In the genomic region with DNA sequence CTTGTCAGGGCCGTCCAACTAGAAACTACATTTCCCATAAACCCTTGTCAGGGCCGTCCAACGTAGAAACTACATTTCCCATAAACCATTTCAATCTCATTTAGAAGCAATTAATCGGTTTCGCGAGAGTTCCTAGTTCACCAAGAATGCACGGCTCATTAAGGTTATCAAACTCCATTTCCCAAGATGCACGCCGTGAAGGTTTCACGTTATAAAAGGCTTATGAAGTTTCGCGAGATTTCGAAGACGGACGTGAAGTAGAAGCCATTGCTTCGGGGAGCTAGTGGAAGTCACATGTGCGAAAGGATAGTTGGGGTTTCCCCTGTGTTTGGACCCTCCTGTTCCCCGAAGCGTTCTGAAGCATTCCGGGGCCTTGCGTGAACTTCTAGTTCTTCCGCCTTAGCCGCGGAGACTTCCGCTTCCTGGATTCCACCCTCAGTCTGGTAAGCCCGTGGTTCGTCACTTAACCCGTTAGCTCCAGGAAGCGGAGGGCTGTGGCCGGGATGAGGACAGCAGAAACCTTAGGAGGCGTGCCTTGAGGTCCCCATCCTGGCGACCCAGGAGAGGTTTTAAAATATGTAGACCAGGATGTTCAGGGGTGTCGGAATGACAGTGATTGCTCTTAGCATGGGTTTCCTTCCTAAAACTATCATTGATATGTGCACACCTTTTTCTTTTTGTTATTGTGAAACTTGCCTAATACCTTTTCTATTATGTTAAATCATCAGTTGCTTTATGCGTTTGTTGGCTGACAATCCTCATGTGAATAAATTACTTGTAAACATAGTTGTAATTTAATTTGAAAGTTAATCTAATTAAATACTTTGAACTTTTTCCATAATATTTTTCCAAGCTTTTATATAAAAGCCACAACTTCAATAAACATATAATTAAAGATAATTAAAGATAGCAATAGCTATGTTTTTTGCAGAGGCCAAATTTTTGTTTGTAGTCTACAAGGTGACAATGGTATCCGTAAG, we compare ENCODE assay signal across 8 mouse cellular contexts. TPM values are rescaled to one million over a fixed set of nuclear protein-coding genes. Genes with fewer than 3 reads are reported as not detected.
DNase-seq lines count a peak whose midpoint lies in the region; ATAC-seq lines count a peak whose summit lies in the region.

Gene Zfp317 (plus strand): TSS at position 260 of the 980 bp plus-strand sequence.

- H3K4me1 ChIP-seq in hindbrain, embryonic 16.5 days (ENCODE audit: control insufficient read depth, insufficient read depth, low read depth, low read length), result no peaks in the 10 kb centered on the region

- H3K9me3 ChIP-seq in hindbrain, embryonic 16.5 days (ENCODE audit: control insufficient read depth, low read length), result no peaks in the 10 kb centered on the region

- H3K4me2 ChIP-seq in hindbrain, embryonic 16.5 days (ENCODE audit: low read length), result peak within 1 kb of the TSS; percentile 47

- H3K36me3 ChIP-seq in hindbrain, embryonic 16.5 days (ENCODE audit: control insufficient read depth, insufficient read depth, low read length), result no peaks in the 10 kb centered on the region
- H3K36me3 ChIP-seq in macrophage (ENCODE audit: inconsistent target), result no peaks in the 10 kb centered on the region

- peak within 1 kb of the TSS; percentile 76 for H3K27ac ChIP-seq in hindbrain, embryonic 16.5 days (ENCODE audit: low read depth, low read length)
- peak within 1 kb of the TSS; percentile 69 for H3K27ac ChIP-seq in macrophage

- H3K9ac ChIP-seq in hindbrain, embryonic 16.5 days (ENCODE audit: low read depth, low read length), result peak within 1 kb of the TSS; percentile 76

- peak within 1 kb of the TSS; percentile 67 for H3K4me3 ChIP-seq in hindbrain, embryonic 16.5 days (ENCODE audit: low read length)
- peak within 1 kb of the TSS; percentile 64 for H3K4me3 ChIP-seq in macrophage (ENCODE audit: inconsistent target)

- peaks cover 42% of the 10 kb centered on the region for H3K79me2 ChIP-seq in macrophage (ENCODE audit: inconsistent target)

- DNase-seq in WW6 (ENCODE audit: low read depth, low spot score), result peak; percentile 93
- DNase-seq in cerebellum, postnatal 4 days (ENCODE audit: low spot score in 2 of 2), result peak; percentile 62 to 78
- DNase-seq in gastrocnemius, adult 18-20 months (ENCODE audit: low spot score), result peak; percentile 96
- DNase-seq in left cerebral cortex, adult 18-20 months (ENCODE audit: low spot score in 2 of 2), result peak; percentile 78 to 90
- DNase-seq in right cerebral cortex, adult 18-20 months, result peak; percentile 96
- peak; percentile 20 for DNase-seq in urinary bladder, postnatal 10 days (ENCODE audit: low spot score)

- WGBS in hindbrain, embryonic 16.5 days, result 2% methylated on average over 35 of the region's 35 CpGs
- 3% methylated on average over 35 of the region's 35 CpGs for WGBS in macrophage (ENCODE audit: missing documents)

- no peaks in the 10 kb centered on the region for H3K27me3 ChIP-seq in hindbrain, embryonic 16.5 days (replicated peaks; ENCODE audit: control insufficient read depth, insufficient read depth, low read length)

- ATAC-seq in hindbrain, embryonic 16.5 days, result peak; percentile 100

RNA-seq across cellular contexts. Expression of gene Zfp317, which starts in this region (rescaled TPM):
- total RNA-seq in gastrocnemius, adult 18-20 months (2021), result 10 to 100 TPM; 14.3 to 15.2 TPM
- polyA plus RNA-seq in hindbrain, embryonic 16.5 days (2015; fragmentation: Nextera tagmentation; extraction: Ambion mirVana), result 29.4 and 34.9 TPM in 2 replicates
- total RNA-seq in left cerebral cortex, adult 18-20 months (2021), result 10 to 100 TPM; 21.8 to 22.7 TPM
- 10 to 100 TPM; 16.4 to 66.8 (median 39.3) TPM for total RNA-seq in macrophage (2018; cell fraction: chromatin; rRNA removed)
- 10 to 100 TPM in 12 of 26 experiments, 1 to 10 TPM in 14; 5.3 to 14.0 (median 9.7) TPM for total RNA-seq in macrophage (2018; cell fraction: cytosol; rRNA removed)
- total RNA-seq in macrophage (2018; cell fraction: nucleus; rRNA removed), result 10 to 100 TPM; 13.9 to 90.3 (median 32.5) TPM
- polyA plus RNA-seq in macrophage (2018), result 6.9 to 10.8 TPM (median 8.5 TPM) in 3 replicates

Comparison
In these comparisons a context has a peak if more than half of its experiments do, and no peak if none do; other contexts are left out.
1. Peak in every context shown above with its lines: DNase-seq, ATAC-seq, H3K4me3 ChIP-seq and H3K27ac ChIP-seq.
2. DNase-seq: peak in every context shown above with its lines; median percentile 96 in gastrocnemius, adult 18-20 months; 96 in right cerebral cortex, adult 18-20 months; 93 in WW6; 84 in left cerebral cortex, adult 18-20 months; 70 in cerebellum, postnatal 4 days; 20 in urinary bladder, postnatal 10 days.